Mouse (Mus musculus) right cerebral cortex, adult 2 months (tissue): ENCODE measurements around the gene Oas1h.
"Not testable (repeated sequence)": the region's sequence is repeated elsewhere in the genome, so short reads cannot be mapped to it uniquely, and the experiment has no call there.

Experiments used
- DNase-seq, 2 experiments: peaks; one replicate each; pipeline ENCODE4 v3.0.0; 2021 to 2022; ENCODE audit warnings: low spot score in 2 of 2

Gene Oas1h

DNA sequence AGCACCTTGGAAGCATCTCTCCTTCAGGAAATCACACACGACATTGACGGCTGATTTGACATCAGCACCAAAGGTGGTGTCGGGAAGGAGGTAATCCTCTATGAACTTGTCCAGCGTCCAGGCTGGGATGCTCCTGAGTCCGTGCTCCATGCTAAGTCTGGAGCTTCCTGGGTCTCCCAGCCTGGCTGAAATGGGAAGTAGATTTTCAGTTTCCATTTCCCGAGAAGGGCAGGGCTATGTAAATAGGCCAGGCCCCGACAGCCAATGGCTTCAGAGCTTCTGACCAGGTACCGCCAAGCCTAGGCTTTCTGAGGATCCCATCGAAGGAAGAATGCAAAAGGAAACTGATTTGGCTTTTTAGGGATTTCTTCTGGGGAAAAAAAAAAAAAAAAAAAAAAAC, 26.2 kb downstream of the Oas1h start, which contains the start of gene Oas1g:
Gene Oas1g, minus strand, starts transcription at position 201 of the 400 bp plus-strand sequence.
- DNase-seq = not testable (repeated sequence)

GRCm38 (mm10) chr5:120887831-120888230, 26.6 kb downstream of the Oas1h start:
- no peak for DNase-seq

DNA sequence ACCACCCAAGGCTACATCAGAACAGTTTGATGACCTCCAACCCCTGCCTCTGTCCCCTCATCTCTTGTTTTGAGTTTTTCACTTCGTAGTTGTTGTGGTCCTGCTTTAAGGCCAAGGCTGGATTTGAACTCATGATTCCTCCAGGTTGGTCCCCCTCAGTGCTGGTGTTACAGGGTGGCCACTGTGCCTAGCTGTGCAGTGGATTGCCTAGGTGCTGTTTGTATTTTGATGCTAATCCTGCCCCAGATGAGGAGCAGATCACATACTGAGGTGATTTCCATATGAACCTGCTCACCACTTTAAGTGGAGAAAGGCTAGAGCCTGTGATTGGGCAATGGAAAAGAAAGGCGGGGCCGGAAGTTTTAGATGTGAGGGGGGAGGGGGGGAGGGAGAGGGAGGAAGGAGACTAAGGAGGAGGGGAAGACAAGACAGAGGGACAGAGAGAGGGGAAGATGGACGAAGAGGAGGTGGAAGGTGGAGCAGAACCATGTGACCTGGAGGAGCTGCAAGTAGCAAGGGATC, 27.1 kb downstream of the Oas1h start:
- DNase-seq = not testable (repeated sequence)

- no peak for DNase-seq
Measured at GRCm38 (mm10) chr5:120890026-120890425, 28.8 kb downstream of the Oas1h start.

GRCm38 (mm10) chr5:120890991-120891390, 29.8 kb downstream of the Oas1h start:
- DNase-seq = no peak

- DNase-seq = not testable (repeated sequence)
Measured at GRCm38 (mm10) chr5:120891566-120892242, 30.5 kb downstream of the Oas1h start.

DNA sequence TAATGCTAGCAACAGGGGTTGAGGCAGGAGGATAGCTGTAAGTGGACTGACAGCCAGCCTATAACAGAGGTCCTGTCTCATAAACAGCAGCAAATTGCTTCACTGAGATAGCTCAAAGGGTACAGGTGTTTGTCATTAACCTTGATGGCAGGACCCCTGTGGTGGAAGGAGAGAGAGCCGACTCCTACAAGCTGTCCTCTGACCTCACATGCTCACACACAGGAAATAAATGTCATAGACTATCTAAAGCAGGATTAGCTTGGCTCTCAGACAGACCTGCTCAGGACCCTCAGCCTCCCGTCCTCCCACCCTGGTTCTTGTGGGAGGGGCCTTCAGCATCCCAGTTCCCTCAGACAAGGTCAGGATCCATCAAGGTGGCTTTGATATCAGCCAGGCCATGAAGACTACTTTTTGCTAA, 31.0 kb downstream of the Oas1h start:
- DNase-seq = no peak

GRCm38 (mm10) chr5:120893866-120894265, 32.6 kb downstream of the Oas1h start:
- DNase-seq = not testable (repeated sequence)

GRCm38 (mm10) chr5:120894692-120895091, 33.5 kb downstream of the Oas1h start:
- DNase-seq = not testable (repeated sequence)

DNA sequence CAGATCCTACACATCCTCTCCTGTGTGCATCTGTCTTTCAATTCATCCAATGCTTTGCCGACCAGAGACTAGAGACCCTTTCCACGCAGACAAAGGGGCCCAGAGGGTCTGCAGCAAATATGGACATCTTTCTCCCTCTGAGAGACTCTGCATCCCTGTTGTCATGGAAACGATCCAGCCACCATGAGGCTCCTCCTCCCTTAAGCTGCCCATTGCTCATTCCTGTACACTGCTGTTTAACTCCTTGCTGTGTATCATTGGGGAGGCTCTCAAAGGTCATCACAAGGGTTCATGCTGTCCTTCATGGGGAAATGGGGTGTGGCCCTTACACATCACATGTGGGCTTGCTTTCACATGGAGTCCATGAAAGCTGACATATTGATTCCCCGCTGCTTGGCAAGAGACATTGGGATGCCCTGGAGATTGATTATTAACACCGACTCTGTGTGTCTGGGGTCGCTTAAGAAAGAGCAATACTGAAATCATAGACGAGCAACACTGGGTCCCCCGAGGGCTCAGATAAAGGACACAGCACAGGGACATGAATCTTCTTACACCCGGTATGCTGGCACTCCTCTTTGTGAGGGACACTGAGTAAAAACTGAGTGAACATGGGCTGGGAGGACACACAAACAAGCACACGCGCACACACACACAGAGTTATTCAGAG, 34.1 kb downstream of the Oas1h start:
- DNase-seq = no peak

GRCm38 (mm10) chr5:120898307-120898706, 37.1 kb downstream of the Oas1h start:
- no peak for DNase-seq

- DNase-seq = no peak
Measured at GRCm38 (mm10) chr5:120898726-120899125, 37.5 kb downstream of the Oas1h start.

- no peak for DNase-seq
Measured at GRCm38 (mm10) chr5:120900666-120901065, 39.4 kb downstream of the Oas1h start.

DNA sequence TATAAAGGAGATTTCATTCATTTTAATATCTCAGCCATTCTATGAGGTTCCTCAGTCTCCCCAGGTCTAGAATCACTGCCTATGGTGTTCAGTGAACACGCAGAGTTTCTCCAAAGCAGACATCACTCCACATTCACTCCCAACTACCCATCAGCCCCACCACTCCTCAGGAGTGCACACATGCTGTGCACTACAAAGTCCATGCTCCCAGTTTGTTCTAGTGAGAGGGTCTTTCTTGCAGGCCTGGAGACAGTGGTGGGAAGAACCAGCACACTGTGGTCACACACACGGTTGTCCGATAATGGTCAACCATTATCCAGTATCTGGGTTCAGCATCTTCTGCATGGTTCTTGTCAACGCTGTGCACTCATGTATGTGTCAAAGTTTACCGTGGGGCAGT, 40.8 kb downstream of the Oas1h start:
- no peak for DNase-seq

- DNase-seq = not testable (repeated sequence)
Measured at GRCm38 (mm10) chr5:120906791-120907733, 45.8 kb downstream of the Oas1h start, which contains the start of gene Oas1a. Oas1a (minus strand) TSS chr5:120907521.

DNA sequence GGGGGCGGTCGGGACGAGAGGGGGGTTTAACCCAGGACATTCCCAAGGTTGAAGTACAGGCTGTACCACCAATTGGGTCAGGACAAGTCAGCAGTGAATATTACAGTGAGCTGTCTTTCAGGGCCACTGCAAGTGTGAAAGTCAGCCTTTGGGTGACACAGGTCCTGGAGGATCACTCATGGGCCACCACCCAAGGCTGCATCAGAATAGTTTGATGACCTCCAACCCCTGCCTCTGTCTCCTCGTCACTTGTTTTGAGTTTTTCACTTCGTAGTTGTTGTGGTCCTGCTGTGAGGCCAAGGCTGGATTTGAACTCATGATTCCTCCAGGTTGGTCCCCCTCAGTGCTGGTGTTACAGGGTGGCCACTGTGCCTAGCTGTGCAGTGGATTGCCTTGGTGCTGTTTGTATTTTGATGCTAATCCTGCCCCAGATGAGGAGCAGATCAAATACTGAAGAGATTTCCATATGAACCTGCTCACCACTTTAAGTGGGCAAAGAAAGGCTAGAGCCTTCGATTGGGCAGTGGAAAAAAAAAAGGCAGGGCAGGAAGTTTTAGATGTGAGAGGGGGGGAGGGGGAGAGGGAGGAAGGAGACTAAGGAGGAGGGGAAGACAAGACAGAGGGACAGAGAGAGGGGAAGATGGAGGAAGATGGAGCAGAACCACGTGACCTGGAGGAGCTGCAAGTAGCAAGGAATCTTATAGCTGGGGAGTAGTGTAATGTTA, 47.1 kb downstream of the Oas1h start:
- no peak for DNase-seq

DNA sequence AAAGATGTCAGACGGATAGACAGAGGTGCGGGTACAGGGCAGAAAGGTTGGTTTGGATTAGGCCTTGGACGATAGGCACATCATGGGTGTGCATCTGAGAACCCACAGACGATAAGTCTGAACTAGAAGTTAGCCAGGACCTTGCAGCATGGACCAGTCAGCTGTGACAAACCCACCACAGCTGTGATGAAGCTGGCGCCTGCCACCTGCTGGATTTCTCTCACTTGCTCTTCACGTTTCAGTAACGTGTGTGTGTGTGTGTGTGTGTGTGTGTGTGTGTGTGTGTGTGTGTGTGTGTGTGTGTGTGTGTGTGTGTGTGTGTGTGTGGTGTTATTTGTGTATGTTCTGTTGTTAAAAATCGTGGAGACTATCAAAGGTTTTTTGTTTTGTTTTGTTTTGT, 53.0 kb downstream of the Oas1h start, which contains the start of gene Oas1d:
Gene Oas1d, plus strand, starts transcription at position 333 of the 400 bp plus-strand sequence.
- DNase-seq = not testable (repeated sequence)

DNA sequence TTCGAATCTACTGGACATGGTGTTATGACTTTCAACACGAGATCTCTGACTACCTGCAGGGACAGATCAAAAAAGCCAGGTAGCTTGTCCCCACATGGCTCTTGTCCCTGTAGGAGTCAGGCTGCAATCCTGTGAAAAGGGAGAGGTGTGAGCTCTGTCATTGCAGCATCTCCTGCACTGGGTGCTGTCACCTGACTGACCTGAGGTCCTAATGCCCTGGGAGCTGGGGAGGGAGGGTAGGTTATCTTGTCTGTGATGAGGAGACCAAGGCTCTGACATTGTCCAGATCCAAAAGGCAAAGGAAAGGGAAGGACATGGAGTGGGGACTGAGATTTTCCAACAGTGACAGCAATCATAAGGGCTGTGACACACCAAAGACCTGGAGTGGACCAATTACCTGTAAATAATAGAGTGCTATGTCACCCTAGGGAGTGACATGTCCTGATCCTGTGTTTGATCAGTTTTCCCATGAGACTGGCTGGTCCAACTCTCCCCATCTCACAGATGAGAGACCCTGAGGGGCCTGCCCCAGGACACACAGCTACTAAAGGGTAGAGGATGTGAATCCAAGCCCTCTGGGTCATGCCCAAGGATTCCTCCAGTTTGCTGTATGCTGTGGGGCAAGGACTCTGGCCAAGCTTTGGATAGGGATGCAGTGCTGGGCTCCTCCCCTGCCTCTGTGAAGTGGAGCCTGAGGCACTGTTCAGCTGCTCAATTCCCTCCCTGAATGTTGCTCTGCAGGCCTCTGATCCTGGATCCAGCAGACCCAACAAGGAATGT, 58.1 kb downstream of the Oas1h start:
- not testable (repeated sequence) for DNase-seq

- DNase-seq = no peak
Measured at GRCm38 (mm10) chr5:120920296-120920695, 59.1 kb downstream of the Oas1h start.
